Mouse (Mus musculus) intestine, postnatal 0 days (tissue): ENCODE data around the gene Itk. TPM values are rescaled to one million over a fixed set of nuclear protein-coding genes. Genes with fewer than 3 reads are reported as not detected.

Experiments
- ATAC-seq: fragments of 200-750 bp; cut with Nextera tagmentation; 2 replicates; pipeline ENCODE4 v1.8.0; 2017; ENCODE audit warnings: mild to moderate bottlenecking, moderate TSS enrichment, moderate library complexity
- H3K27ac ChIP-seq: fragments of 300-500 bp; sonication (generic); 2 replicates; pipeline ENCODE4 v1.5.1; 2014; ENCODE audit warnings: mild to moderate bottlenecking, low read depth, low read length, moderate library complexity
- H3K27me3 ChIP-seq: fragments of 300-500 bp; sonication (generic); replicated peaks from 2 replicates; pipeline ENCODE4 v1.6.1; 2014; ENCODE audit warnings: low read length, mixed read lengths; ENCODE audit not compliant: control insufficient read depth, insufficient read depth
- H3K36me3 ChIP-seq: fragments of 300-500 bp; sonication (generic); 2 replicates; pipeline ENCODE4 v1.6.1; 2014; ENCODE audit warnings: mild to moderate bottlenecking, moderate library complexity; ENCODE audit not compliant: control insufficient read depth, insufficient read depth
- H3K4me1 ChIP-seq: fragments of 300-500 bp; sonication (generic); replicated peaks from 2 replicates; pipeline ENCODE4 v1.6.1; 2014; ENCODE audit warnings: antibody characterized with exemption, low read length, mixed read lengths; ENCODE audit not compliant: control insufficient read depth, insufficient read depth
- H3K4me2 ChIP-seq: fragments of 300-500 bp; sonication (generic); replicated peaks from 2 replicates; pipeline ENCODE4 v1.6.1; 2014; ENCODE audit warnings: low read depth, mild to moderate bottlenecking, moderate library complexity
- H3K4me3 ChIP-seq: fragments of 300-500 bp; sonication (generic); 2 replicates; pipeline ENCODE4 v1.5.1; 2014; ENCODE audit warnings: low read depth, low read length
- H3K9ac ChIP-seq: fragments of 300-500 bp; sonication (generic); 2 replicates; pipeline ENCODE4 v1.6.1; 2014; ENCODE audit warnings: mild to moderate bottlenecking, low read depth, low read length
- H3K9me3 ChIP-seq: fragments of 300-500 bp; sonication (generic); 2 replicates; pipeline ENCODE4 v1.6.1; 2016; ENCODE audit warnings: mixed run types; ENCODE audit not compliant: control insufficient read depth
- CTCF ChIP-seq: sonication (generic); IDR thresholded peaks from 2 replicates; pipeline ENCODE4 v1.5.1; 2016; ENCODE audit warnings: low read depth, mild to moderate bottlenecking, control low read depth, antibody characterized with exemption, moderate library complexity
- WGBS: fragments of 180-500 bp; shearing (Covaris S2); extraction: QIAGEN DNeasy Blood & Tissue Kit; methylation state at CpG from one replicate; pipeline ENCODE4 v1.1.7; 2014; 5-methylcytosine and 5-hydroxymethylcytosine counted together
- polyA plus RNA-seq: library from polyadenylated mRNA; unstranded; fragments of >200 nt; fragmentation: Nextera tagmentation; extraction: Ambion mirVana; gene quantifications from 2 replicates; pipeline ENCODE4 v1.2.1, GENCODE M21; 2015

Itk gene
- polyA plus RNA-seq, 1 experiment from 2014 or later = 0.09 TPM

DNA sequence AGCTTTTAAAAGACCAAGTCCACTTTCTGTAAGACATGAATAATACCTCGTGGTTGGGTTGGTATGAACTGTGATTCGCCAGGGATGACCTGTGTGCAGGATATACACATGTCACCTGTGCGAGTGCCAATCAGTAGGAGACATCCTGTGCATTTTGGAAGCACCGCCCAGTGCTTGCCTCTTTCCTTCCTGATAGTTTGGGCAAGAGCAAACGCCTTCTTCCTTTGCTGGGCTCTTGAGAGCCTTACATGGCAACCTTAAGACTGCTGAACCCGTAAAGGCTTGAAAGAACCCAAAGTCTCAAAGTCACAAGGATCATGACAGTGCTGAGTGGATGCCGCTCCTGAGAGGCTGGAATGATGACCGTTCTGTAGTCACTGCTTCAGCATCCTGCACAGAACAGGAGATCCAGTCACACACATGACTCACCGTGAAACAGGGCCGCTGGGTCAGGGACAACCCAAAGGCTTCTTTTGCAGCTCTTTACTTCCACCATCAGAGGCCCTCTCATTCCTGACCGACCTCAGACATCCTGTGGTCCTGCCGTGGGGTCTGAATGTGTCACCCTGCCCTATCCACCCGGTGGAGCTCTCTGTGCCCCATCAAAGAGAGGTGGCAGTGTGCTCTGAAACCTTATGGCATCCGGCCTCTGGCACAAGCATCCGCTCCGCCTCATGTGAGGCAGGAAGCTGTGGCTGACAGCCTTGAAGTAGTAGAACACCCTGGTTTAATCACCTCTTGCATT, 62.9 kb downstream of the Itk start:
- WGBS = 86% methylated on average over 16 of the region's 16 CpGs
- no peaks in the 10 kb centered on the region for H3K4me1 ChIP-seq
- no peak for TF ChIP-seq CTCF

DNA sequence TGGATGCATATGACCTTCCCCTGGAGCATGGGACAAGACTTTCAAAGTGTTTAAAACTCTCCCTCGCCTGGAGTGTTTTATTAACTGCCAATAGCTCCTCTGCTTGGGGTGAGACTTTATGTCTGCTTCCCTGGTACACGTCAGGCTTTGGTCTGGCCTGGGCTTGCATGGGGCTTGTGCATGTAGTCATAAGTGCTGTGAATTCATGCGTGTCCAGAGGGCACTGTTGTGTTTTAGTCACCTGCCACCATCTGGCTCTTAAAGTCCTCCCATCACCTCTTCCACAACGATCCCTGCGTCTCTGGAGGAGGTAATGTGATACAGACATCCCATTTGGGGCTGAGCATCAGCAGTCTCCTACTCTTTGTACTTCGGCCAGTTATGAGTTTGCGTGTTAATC, 67.8 kb downstream of the Itk start:
- Histone ChIP-seq H3K4me2 (no peak overlapping the region), H3K9ac (no peak overlapping the region), H3K4me3 (no peak overlapping the region), H3K27me3 (no peaks in the 10 kb centered on the region), H3K4me1 (no peaks in the 10 kb centered on the region), H3K27ac (no peak overlapping the region), H3K9me3 (no peaks in the 10 kb centered on the region), H3K36me3 (no peaks in the 10 kb centered on the region)
- TF ChIP-seq CTCF = no peak
- ATAC-seq = no peak
- WGBS = 72% methylated on average over 7 of the region's 7 CpGs

More for the DNA sequence above, 62.9 kb downstream of the Itk start:
- H3K4me3 ChIP-seq = no peak overlapping the region
- no peaks in the 10 kb centered on the region for H3K27me3 ChIP-seq
- H3K9ac ChIP-seq = no peak overlapping the region
- ATAC-seq = no peak
- no peaks in the 10 kb centered on the region for H3K36me3 ChIP-seq
- no peak overlapping the region for H3K27ac ChIP-seq
- no peak overlapping the region for H3K4me2 ChIP-seq
- H3K9me3 ChIP-seq = no peaks in the 10 kb centered on the region

DNA sequence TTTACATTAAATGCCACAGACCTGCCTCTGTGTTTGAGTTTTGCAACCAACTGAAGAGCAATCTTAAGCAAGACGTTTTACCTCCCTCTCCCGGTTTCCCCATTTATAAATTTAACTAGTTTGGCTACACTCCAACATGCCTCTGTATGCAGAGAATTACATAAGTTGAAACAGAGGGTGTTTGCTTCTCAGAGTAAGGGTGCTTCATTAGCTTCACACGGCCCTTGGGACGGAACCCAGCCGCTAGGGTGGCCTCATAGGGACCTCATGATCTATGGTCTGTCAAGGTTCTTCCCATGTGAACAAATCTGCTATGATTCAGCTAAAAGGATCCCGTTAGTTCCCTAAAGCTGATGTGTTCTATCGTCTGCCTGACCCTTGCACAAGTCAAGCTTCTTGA, 74.8 kb downstream of the Itk start:
- no peak overlapping the region for H3K4me3 ChIP-seq
- no peak overlapping the region for H3K4me2 ChIP-seq
- no peak for TF ChIP-seq CTCF
- no peak for ATAC-seq
- H3K27ac ChIP-seq = no peak overlapping the region
- H3K36me3 ChIP-seq = no peaks in the 10 kb centered on the region
- peaks cover 11% of the 10 kb centered on the region for H3K27me3 ChIP-seq
- H3K9ac ChIP-seq = no peak overlapping the region
- H3K9me3 ChIP-seq = no peaks in the 10 kb centered on the region
- H3K4me1 ChIP-seq = no peaks in the 10 kb centered on the region
- 48% methylated on average over 7 of the region's 7 CpGs for WGBS

DNA sequence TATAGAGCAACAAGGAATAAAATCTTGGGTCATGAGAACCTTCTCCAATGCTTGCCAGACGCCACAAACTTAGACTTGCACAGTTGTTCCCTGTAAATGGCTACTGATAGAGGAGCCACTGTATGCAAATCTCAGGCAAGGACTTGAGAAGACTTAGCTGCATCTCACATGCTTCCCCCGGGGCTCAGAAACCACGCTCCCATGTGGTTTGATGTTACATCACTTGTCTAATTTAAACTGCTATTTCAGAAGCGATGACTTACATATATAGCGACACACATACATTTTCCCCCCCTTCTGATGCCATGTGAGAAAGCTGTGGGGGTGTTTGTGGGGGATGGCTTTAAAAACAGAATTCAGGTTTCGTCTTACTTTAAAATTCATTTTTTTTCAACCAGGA, 75.5 kb downstream of the Itk start:
- Histone ChIP-seq H3K4me1 (no peaks in the 10 kb centered on the region), H3K36me3 (no peaks in the 10 kb centered on the region), H3K27me3 (peaks cover 11% of the 10 kb centered on the region), H3K4me2 (no peak overlapping the region), H3K27ac (no peak overlapping the region), H3K4me3 (no peak overlapping the region), H3K9ac (no peak overlapping the region), H3K9me3 (no peaks in the 10 kb centered on the region)
- 80% methylated on average over 6 of the region's 6 CpGs for WGBS
- TF ChIP-seq CTCF = no peak
- no peak for ATAC-seq

DNA sequence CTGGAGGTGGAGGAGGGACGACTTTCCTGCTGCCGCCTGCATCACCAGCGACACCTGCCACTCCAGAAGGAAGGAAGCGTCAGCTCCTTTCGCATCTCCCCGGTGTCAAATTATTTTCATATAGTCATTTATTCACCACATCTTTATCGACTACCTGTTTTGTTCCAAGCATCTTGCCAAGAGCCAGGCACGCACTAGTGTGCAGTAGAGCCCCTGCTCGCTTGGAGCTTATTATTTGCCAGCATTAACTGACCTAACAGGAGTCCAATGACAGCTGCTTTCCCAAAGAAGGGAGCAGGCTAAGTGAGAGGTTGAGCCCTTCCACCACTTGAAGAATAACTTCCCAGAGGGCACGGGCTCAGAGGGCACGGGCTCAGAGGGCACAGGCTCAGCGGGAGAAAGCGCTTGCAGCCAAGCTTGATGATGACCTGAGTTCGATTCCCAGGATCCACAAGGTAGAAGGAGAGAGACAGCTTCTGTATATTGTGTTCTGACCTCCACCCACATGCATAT, 76.7 kb downstream of the Itk start, which contains the start of gene Cyfip2:
TSS of gene Cyfip2 (minus strand) at position 337 of the 513 bp plus-strand sequence.
- ATAC-seq = no peak
- WGBS = 8% methylated on average over 12 of the region's 14 CpGs
- peak within 1 kb of the TSS; percentile 54 for H3K4me3 ChIP-seq
- peak within 1 kb of the TSS; percentile 94 for H3K4me2 ChIP-seq
- no peaks in the 10 kb centered on the region for H3K9me3 ChIP-seq
- TF ChIP-seq CTCF = no peak
- no peaks in the 10 kb centered on the region for H3K36me3 ChIP-seq
- no peaks in the 10 kb centered on the region for H3K4me1 ChIP-seq
- H3K27me3 ChIP-seq = peaks cover 11% of the 10 kb centered on the region
- peak within 1 kb of the TSS; percentile 43; the same call in 1 of the 2 replicates for H3K9ac ChIP-seq
- no peak within 1 kb of the TSS for H3K27ac ChIP-seq

DNA sequence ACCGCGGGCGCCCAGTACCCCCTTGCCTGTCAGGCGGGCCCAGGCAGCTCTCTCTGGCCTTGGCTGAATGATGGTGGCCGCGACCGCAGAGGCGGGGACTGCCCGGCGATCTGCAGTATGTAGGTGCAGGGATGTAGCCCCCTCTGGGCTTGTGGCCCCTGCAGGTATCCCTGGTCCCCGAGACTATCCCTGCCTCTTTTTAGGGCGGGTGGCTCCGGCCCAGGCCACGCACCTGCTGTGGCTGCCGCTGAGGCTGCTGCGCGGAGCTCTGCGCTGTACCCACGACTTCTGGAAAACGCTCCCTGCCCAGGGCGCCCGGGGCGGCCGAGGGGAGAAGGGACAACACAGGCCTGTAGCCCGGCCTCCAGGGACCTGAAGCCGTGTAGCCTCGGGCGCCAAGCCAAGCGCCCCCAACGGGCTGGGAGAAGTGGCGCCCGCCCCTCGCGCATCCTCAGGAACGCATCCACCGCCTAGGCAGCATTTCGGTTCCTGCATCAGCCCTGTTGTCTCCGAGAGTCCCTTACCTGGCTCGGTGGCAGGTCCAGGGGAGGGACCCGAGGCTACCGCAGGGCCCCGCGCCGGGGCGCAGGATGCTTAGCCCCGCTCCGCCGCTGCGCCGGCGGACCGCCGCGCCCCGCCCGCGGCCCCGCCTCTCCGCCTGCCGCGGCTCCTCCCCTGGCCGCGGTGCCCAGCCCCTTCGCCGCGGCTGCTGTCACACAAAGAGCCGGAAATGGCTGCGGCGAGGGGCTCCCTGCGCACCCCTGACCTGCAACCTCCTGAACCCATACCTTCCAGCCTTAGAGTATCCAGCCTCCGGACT, 77.4 kb downstream of the Itk start:
- no peak overlapping the region for H3K27ac ChIP-seq
- ATAC-seq = peak; percentile 76
- peak overlapping the region; percentile 94 for H3K4me2 ChIP-seq
- H3K4me3 ChIP-seq = peak overlapping the region; percentile 54
- peak overlapping the region; percentile 43; the same call in 1 of the 2 replicates for H3K9ac ChIP-seq
- 2% methylated on average over 50 of the region's 71 CpGs for WGBS
- peaks cover 11% of the 10 kb centered on the region for H3K27me3 ChIP-seq
- 0 out of 2 replicates have a peak, but pooled peaks have one; percentile 5 for TF ChIP-seq CTCF
- H3K9me3 ChIP-seq = no peaks in the 10 kb centered on the region
- no peaks in the 10 kb centered on the region for H3K36me3 ChIP-seq
- H3K4me1 ChIP-seq = no peaks in the 10 kb centered on the region
